Mouse (Mus musculus) layer of hippocampus, adult 2 months (tissue): ENCODE measurements at regions not wholly inside any gene's neighbourhood (a gene's known extent, or its start where the extent isn't known, plus 50 kb on each side); places are given as distances from the start of the nearest gene placed in this dataset.

Source experiments
- DNase-seq, 2 experiments: peaks; one replicate each; pipeline ENCODE4 v3.0.0; 2022; ENCODE audit warnings: low spot score in 2 of 2
- H3K27ac ChIP-seq: fragments of 200-600 bp; 2 replicates; pipeline ENCODE4 v1.8.1; 2022
- H3K4me3 ChIP-seq: fragments of 200-600 bp; 2 replicates; pipeline ENCODE4 v1.8.1; 2022; ENCODE audit warnings: mild to moderate bottlenecking
- CTCF ChIP-seq: fragments of 200-600 bp; conservative IDR thresholded peaks from 2 replicates; pipeline ENCODE4 v1.8.1; 2022; ENCODE audit warnings: antibody characterized with exemption, mild to moderate bottlenecking, moderate library complexity

- no peak for TF ChIP-seq CTCF
- DNase-seq: no peak
These were observed 95.6 kb upstream of the Zfp703 start for GRCm38 (mm10) chr8:26881268-26882120.

GRCm38 (mm10) chr8:26882616-26883015, 94.5 kb upstream of the Zfp703 start:
- Histone ChIP-seq H3K4me3 (no peak overlapping the region), H3K27ac (no peak overlapping the region)
- no peak for DNase-seq
- TF ChIP-seq CTCF: no peak

More at GRCm38 (mm10) chr8:26881268-26882120, 95.6 kb upstream of the Zfp703 start:
- Histone ChIP-seq H3K4me3 (no peak overlapping the region), H3K27ac (no peak overlapping the region)

- DNase-seq: no peak
- no peak for TF ChIP-seq CTCF
These were observed 93.8 kb upstream of the Zfp703 start for GRCm38 (mm10) chr8:26883285-26883684.

GRCm38 (mm10) chr8:26883770-26884169, 93.4 kb upstream of the Zfp703 start:
- Histone ChIP-seq H3K27ac (no peak overlapping the region), H3K4me3 (no peak overlapping the region)
- no peak for TF ChIP-seq CTCF
- DNase-seq: no peak

More at GRCm38 (mm10) chr8:26883285-26883684, 93.8 kb upstream of the Zfp703 start:
- H3K27ac ChIP-seq: no peak overlapping the region
- H3K4me3 ChIP-seq: no peak overlapping the region

GRCm38 (mm10) chr8:26884350-26884749, 92.8 kb upstream of the Zfp703 start:
- DNase-seq: no peak
- TF ChIP-seq CTCF: no peak
- no peak overlapping the region for H3K27ac ChIP-seq
- H3K4me3 ChIP-seq: no peak overlapping the region

GRCm38 (mm10) chr8:26885365-26885764, 91.8 kb upstream of the Zfp703 start:
- no peak for TF ChIP-seq CTCF
- no peak overlapping the region for H3K4me3 ChIP-seq
- no peak overlapping the region for H3K27ac ChIP-seq
- DNase-seq: no peak

- TF ChIP-seq CTCF: no peak
- no peak for DNase-seq
These were observed 90.2 kb upstream of the Zfp703 start for GRCm38 (mm10) chr8:26886783-26887486.

GRCm38 (mm10) chr8:26887551-26887950, 89.6 kb upstream of the Zfp703 start:
- Histone ChIP-seq H3K4me3 (no peak overlapping the region), H3K27ac (no peak overlapping the region)
- no peak for DNase-seq
- TF ChIP-seq CTCF: no peak

More at GRCm38 (mm10) chr8:26886783-26887486, 90.2 kb upstream of the Zfp703 start:
- Histone ChIP-seq H3K4me3 (no peak overlapping the region), H3K27ac (no peak overlapping the region)

- TF ChIP-seq CTCF: no peak
- no peak for DNase-seq
- no peak overlapping the region for H3K4me3 ChIP-seq
- H3K27ac ChIP-seq: no peak overlapping the region
These were observed 89.1 kb upstream of the Zfp703 start for GRCm38 (mm10) chr8:26888050-26888449.

GRCm38 (mm10) chr8:26891881-26892280, 85.2 kb upstream of the Zfp703 start:
- no peak for TF ChIP-seq CTCF
- no peak overlapping the region for H3K27ac ChIP-seq
- no peak overlapping the region for H3K4me3 ChIP-seq
- no peak for DNase-seq

GRCm38 (mm10) chr8:26892380-26892779, 84.7 kb upstream of the Zfp703 start:
- no peak overlapping the region for H3K4me3 ChIP-seq
- H3K27ac ChIP-seq: no peak overlapping the region
- TF ChIP-seq CTCF: no peak
- DNase-seq: no peak

GRCm38 (mm10) chr8:26895867-26896266, 81.3 kb upstream of the Zfp703 start:
- no peak for DNase-seq
- Histone ChIP-seq H3K27ac (no peak overlapping the region), H3K4me3 (no peak overlapping the region)
- no peak for TF ChIP-seq CTCF

GRCm38 (mm10) chr8:26903289-26903688, 73.8 kb upstream of the Zfp703 start:
- no peak for TF ChIP-seq CTCF
- DNase-seq: no peak
- Histone ChIP-seq H3K27ac (no peak overlapping the region), H3K4me3 (no peak overlapping the region)
